Mouse (Mus musculus): ENCODE measurements around the gene Gm38392. TPM values are rescaled to one million over a fixed set of nuclear protein-coding genes. Genes with fewer than 3 reads are reported as not detected.
A peak's percentile ranks its signal among the peaks of the same experiment; 100 is the strongest.

The Gm38392 gene
- polyA plus RNA-seq, 1 experiment = not detected

DNA sequence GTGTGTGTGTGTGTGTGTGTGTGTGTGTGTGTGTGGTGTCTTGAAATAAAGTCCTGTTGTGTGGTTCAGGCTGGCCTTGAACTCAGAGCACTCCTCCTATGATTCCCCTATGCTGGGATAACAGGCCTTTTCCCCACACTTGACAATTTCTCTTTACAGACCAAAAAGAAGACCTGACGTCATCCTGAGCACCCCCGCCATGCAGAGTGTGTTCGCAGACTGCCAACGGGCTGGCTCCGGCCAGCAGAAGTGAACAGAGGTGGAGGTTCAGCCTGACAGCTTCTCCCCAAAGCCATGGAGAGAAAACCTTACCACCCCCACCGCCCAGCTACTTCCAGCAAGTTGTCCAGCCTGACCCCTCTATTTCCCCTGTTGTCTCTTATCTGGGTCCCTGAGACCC is 57.5 kb downstream of the Gm38392 start:
- WGBS = 23% methylated on average over 6 of the region's 6 CpGs
- no peak for DNase-seq
- no peaks in the 10 kb centered on the region for H3K27me3 ChIP-seq (ENCODE audit: control insufficient read depth, insufficient read depth, low read length)

DNA sequence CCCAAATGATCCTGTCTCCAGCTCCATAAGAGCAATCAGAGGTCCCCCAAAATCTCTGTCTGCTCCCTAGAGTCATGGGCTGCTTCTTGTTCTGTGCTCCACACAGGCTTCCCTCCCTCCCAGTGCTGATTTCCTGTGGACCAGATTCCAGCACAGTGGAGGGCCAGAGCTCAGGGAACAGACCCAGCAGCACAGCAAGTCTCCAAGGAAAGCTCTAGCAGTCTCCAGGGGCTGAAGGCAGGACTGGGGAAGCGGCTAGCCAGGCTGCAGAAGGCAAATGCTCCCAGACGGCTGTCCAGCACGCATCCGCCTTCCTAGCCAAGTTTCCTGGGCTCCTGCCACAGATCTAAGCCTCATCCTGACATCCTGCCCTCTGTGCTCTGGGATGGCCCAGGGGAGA is 58.1 kb downstream of the Gm38392 start:
- Histone ChIP-seq H3K4me1 (ENCODE audit: control insufficient read depth, insufficient read depth, low read length) (peaks cover 80% of the 10 kb centered on the region), H3K27ac (ENCODE audit: insufficient read depth, low read length) (peak overlapping the region; percentile 63), H3K4me3 (replicated peaks; ENCODE audit: insufficient read depth, low read depth, low read length) (no peak overlapping the region), H3K27me3 (ENCODE audit: control insufficient read depth, insufficient read depth, low read length) (no peaks in the 10 kb centered on the region)
- TF ChIP-seq POLR2A (IDR thresholded peaks at IDR 0.05; ENCODE audit: borderline replicate concordance, insufficient read depth, low read length) (no peak), CTCF (IDR thresholded peaks at IDR 0.05; ENCODE audit: borderline replicate concordance, insufficient read depth, low read depth, low read length) (no peak)
- peak; percentile 72 to 82 for DNase-seq
- 3% methylated on average over 4 of the region's 4 CpGs for WGBS

More for the DNA sequence above, 57.5 kb downstream of the Gm38392 start:
- no peak overlapping the region; the same call in 1 of the 2 replicates for H3K27ac ChIP-seq (ENCODE audit: insufficient read depth, low read length)
- peaks cover 74% of the 10 kb centered on the region for H3K4me1 ChIP-seq (ENCODE audit: control insufficient read depth, insufficient read depth, low read length)
- TF ChIP-seq POLR2A (IDR thresholded peaks at IDR 0.05; ENCODE audit: borderline replicate concordance, insufficient read depth, low read length) (no peak), CTCF (IDR thresholded peaks at IDR 0.05; ENCODE audit: borderline replicate concordance, insufficient read depth, low read depth, low read length) (no peak)
- no peak overlapping the region for H3K4me3 ChIP-seq (replicated peaks; ENCODE audit: insufficient read depth, low read depth, low read length)

DNA sequence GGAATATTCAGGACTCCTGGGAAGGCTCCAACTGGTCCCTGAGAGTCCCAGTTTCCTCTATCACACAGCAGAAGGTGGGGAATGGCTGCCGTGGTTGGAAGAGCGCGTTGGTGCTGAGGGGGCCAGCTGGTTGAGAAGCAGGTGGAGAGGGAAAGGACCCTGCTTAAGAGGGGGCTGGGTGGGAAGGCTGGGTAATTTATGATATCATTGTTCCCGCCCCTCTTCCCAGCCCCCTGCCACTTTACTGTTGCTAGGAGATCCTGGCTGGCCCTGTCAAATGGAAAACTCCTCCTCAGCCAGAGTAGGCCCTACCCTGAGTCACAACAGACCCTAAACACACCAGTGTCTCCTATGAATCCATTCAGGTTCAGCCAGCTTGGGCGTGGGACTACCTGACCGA is 59.0 kb downstream of the Gm38392 start:
- TF ChIP-seq POLR2A (IDR thresholded peaks at IDR 0.05; ENCODE audit: borderline replicate concordance, insufficient read depth, low read length) (no peak), CTCF (IDR thresholded peaks at IDR 0.05; ENCODE audit: borderline replicate concordance, insufficient read depth, low read depth, low read length) (no peak)
- WGBS = 24% methylated on average over 6 of the region's 6 CpGs
- Histone ChIP-seq H3K27me3 (ENCODE audit: control insufficient read depth, insufficient read depth, low read length) (no peaks in the 10 kb centered on the region), H3K4me3 (replicated peaks; ENCODE audit: insufficient read depth, low read depth, low read length) (no peak overlapping the region), H3K27ac (ENCODE audit: insufficient read depth, low read length) (peak overlapping the region; percentile 63), H3K4me1 (ENCODE audit: control insufficient read depth, insufficient read depth, low read length) (peaks cover 79% of the 10 kb centered on the region)
- peak; percentile 30 to 36 for DNase-seq

DNA sequence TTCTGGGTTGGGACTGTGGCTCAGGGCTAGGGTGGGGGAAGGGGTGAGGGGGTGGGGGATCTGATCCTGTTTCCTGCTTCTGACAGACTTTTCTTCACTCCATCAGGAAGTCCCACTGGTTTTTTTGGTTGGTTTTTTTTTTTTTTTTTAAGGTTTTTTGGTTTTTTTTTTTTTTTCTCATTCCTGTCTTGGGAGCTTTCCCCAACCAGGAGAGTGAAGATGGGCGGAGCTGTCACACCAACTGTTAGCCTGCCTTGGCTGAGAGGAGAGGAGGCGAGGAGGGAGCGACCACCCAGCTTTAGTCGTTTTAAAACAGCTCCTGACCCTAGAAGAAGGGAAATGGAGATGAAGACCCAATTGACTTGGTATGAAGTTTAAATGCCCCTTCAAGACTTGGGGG is 59.8 kb downstream of the Gm38392 start:
- H3K27ac ChIP-seq (ENCODE audit: insufficient read depth, low read length) = no peak overlapping the region
- no peaks in the 10 kb centered on the region for H3K27me3 ChIP-seq (ENCODE audit: control insufficient read depth, insufficient read depth, low read length)
- TF ChIP-seq CTCF (IDR thresholded peaks at IDR 0.05; ENCODE audit: borderline replicate concordance, insufficient read depth, low read depth, low read length) = no peak
- no peak for TF ChIP-seq POLR2A (IDR thresholded peaks at IDR 0.05; ENCODE audit: borderline replicate concordance, insufficient read depth, low read length)
- no peak overlapping the region for H3K4me3 ChIP-seq (replicated peaks; ENCODE audit: insufficient read depth, low read depth, low read length)
- 29% methylated on average over 4 of the region's 4 CpGs for WGBS
- H3K4me1 ChIP-seq (ENCODE audit: control insufficient read depth, insufficient read depth, low read length) = peaks cover 79% of the 10 kb centered on the region
- no peak for DNase-seq

DNA sequence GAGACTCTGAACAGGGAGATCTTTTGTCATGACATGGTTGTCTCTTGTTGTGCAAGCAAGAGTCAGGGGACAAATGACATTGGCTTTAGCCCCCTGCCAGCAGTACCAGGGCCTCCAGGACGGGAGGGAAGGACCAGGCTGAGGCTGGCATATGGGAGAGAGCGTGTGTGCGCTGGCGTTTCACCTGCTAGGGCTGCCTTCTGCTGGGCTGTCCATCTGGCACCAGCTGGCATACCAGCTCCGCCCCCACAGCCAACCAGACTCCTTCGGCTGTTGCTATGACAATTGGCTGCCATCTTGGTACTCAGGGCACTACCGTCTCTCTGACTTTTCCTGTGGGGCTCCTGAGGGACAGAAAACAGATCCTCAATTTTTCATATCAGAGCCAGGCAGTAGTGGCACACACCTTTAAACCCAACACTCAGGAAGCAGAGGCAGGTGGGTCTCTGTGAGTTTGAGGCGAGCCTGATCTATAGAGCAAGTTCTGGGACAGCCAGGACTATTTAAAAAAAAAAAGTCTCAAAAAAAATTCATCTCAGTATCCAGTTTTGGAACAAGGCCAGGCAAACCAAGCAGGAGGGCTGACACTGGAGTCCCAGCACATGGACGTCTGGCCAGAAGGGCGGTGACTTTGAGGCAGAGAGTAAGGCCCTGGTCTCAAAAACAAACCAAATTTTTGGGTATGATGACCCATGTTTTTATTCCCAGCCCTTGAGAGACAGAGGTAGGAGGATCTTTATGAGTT is 60.7 kb downstream of the Gm38392 start:
- no peak overlapping the region for H3K4me3 ChIP-seq (replicated peaks; ENCODE audit: insufficient read depth, low read depth, low read length)
- 16% methylated on average over 10 of the region's 10 CpGs for WGBS
- no peaks in the 10 kb centered on the region for H3K27me3 ChIP-seq (ENCODE audit: control insufficient read depth, insufficient read depth, low read length)
- peaks cover 81% of the 10 kb centered on the region for H3K4me1 ChIP-seq (ENCODE audit: control insufficient read depth, insufficient read depth, low read length)
- peak overlapping the region; percentile 87 for H3K27ac ChIP-seq (ENCODE audit: insufficient read depth, low read length)
- no peak for TF ChIP-seq CTCF (IDR thresholded peaks at IDR 0.05; ENCODE audit: borderline replicate concordance, insufficient read depth, low read depth, low read length)
- TF ChIP-seq POLR2A (IDR thresholded peaks at IDR 0.05; ENCODE audit: borderline replicate concordance, insufficient read depth, low read length) = peak; percentile 43; the same call in 1 of the 2 replicates
- DNase-seq = peak; percentile 91 to 96

DNA sequence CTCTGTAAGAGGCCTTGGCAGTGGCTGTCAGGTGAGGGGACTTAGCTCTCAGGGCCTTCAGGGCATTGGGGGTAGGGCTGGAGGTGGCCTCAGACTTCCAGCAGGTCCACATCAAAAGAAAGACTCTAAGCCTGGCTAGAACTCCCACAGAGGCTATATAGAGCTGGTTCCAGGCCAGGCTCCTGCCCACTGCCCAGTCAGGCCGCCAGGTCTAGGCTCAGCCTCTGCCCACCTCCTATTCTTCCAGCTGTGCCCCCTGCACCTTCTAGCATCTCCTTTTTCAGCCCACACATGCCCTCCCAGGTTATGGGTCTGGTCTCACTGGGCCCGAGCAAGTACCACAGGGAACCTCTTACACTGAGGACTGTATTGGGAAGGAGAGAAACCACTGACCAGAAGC is 62.1 kb downstream of the Gm38392 start:
- WGBS = 56% methylated on average over 2 of the region's 2 CpGs
- Histone ChIP-seq H3K27ac (ENCODE audit: insufficient read depth, low read length) (peak overlapping the region; percentile 87), H3K4me1 (ENCODE audit: control insufficient read depth, insufficient read depth, low read length) (peaks cover 81% of the 10 kb centered on the region), H3K27me3 (ENCODE audit: control insufficient read depth, insufficient read depth, low read length) (no peaks in the 10 kb centered on the region), H3K4me3 (replicated peaks; ENCODE audit: insufficient read depth, low read depth, low read length) (no peak overlapping the region)
- DNase-seq = peak; percentile 30 to 40
- TF ChIP-seq CTCF (IDR thresholded peaks at IDR 0.05; ENCODE audit: borderline replicate concordance, insufficient read depth, low read depth, low read length) = no peak
- no peak for TF ChIP-seq POLR2A (IDR thresholded peaks at IDR 0.05; ENCODE audit: borderline replicate concordance, insufficient read depth, low read length)

DNA sequence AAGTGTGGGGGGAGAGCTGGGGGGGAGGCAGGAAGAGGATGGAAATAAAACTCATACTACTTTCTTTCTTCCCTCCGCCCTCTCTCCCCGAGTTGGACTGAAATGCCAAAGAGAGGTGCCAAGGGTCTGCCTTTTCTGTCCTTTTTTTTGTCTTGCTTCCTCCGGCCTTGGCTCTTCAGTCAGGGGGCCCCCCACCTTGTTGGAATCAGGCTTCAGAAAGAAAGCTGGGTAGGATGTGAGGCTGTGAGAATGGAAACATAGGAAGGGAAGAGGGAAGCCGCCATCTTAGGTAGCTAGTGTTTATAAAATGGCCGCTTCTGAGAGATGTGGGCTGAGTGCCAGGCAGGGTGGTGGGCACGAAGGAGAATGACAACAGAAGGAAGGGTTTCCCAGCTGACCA is 64.6 kb downstream of the Gm38392 start:
- no peak for TF ChIP-seq CTCF (IDR thresholded peaks at IDR 0.05; ENCODE audit: borderline replicate concordance, insufficient read depth, low read depth, low read length)
- no peak for TF ChIP-seq POLR2A (IDR thresholded peaks at IDR 0.05; ENCODE audit: borderline replicate concordance, insufficient read depth, low read length)
- Histone ChIP-seq H3K27me3 (ENCODE audit: control insufficient read depth, insufficient read depth, low read length) (no peaks in the 10 kb centered on the region), H3K4me1 (ENCODE audit: control insufficient read depth, insufficient read depth, low read length) (peaks cover 71% of the 10 kb centered on the region), H3K4me3 (replicated peaks; ENCODE audit: insufficient read depth, low read depth, low read length) (no peak overlapping the region), H3K27ac (ENCODE audit: insufficient read depth, low read length) (peak overlapping the region; percentile 34; the same call in 1 of the 2 replicates)
- 39% methylated on average over 6 of the region's 6 CpGs for WGBS
- DNase-seq = peak in 1 of 2 experiments; percentile 51

Data from cerebellum, adult 2 months (tissue).